Mouse (Mus musculus) heart, postnatal 0 days (tissue): ENCODE results near the gene Kcne1l.

ENCODE experiments used
- CTCF ChIP-seq: IDR thresholded peaks from 2 replicates; pipeline ENCODE4 v1.5.1; 2016; ENCODE audit warnings: antibody characterized with exemption, control low read depth, low read depth
- EP300 ChIP-seq: IDR thresholded peaks from 2 replicates; pipeline ENCODE4 v1.6.1; 2016; ENCODE audit warnings: antibody characterized with exemption, low read depth

GRCm38 (mm10) chrX:142335502-142335901, 29.4 kb upstream of the Kcne1l start:
- TF ChIP-seq CTCF = no peak
- no peak for TF ChIP-seq EP300
